Mouse (Mus musculus) kidney, adult 2 months (tissue): ENCODE data around the gene Dnajc15. TPM values are rescaled to one million over a fixed set of nuclear protein-coding genes. Genes with fewer than 3 reads are reported as not detected.
A peak's percentile ranks its signal among the peaks of the same experiment; 100 is the strongest.
"Not testable (repeated sequence)": the region's sequence is repeated elsewhere in the genome, so short reads cannot be mapped to it uniquely, and the experiment has no call there.

Experiments used
- DNase-seq: peaks from one replicate; pipeline ENCODE4 v3.0.0; 2021
- H3K27ac ChIP-seq: fragments of 200-500 bp; 2 replicates; pipeline ENCODE4 v1.5.1; 2012; ENCODE audit warnings: low read depth, low read length, control low read depth, inconsistent platforms; ENCODE audit not compliant: insufficient read depth
- H3K27me3 ChIP-seq: fragments of 200-500 bp; replicated peaks from 2 replicates; pipeline ENCODE4 v1.6.1; 2012; ENCODE audit warnings: mild to moderate bottlenecking, moderate library complexity, low read length, inconsistent platforms; ENCODE audit not compliant: control insufficient read depth, insufficient read depth
- H3K36me3 ChIP-seq: fragments of 200-500 bp; 2 replicates; pipeline ENCODE4 v1.6.1; 2012; ENCODE audit warnings: mild to moderate bottlenecking, moderate library complexity, low read length, inconsistent platforms; ENCODE audit not compliant: control insufficient read depth, insufficient read depth
- H3K4me1 ChIP-seq: fragments of 200-500 bp; 2 replicates; pipeline ENCODE4 v1.6.1; 2011; ENCODE audit warnings: low read length; ENCODE audit not compliant: control insufficient read depth, insufficient read depth
- H3K4me3 ChIP-seq: fragments of 200-500 bp; 2 replicates; pipeline ENCODE4 v1.5.1; 2011; ENCODE audit warnings: mild to moderate bottlenecking, low read depth, low read length, control low read depth; ENCODE audit not compliant: insufficient read depth
- CTCF ChIP-seq: fragments of 200-500 bp; conservative IDR thresholded peaks from 2 replicates; pipeline ENCODE4 v1.5.1; 2011; ENCODE audit warnings: low read depth, mild to moderate bottlenecking, control low read depth, low read length, moderate library complexity, mixed read lengths; ENCODE audit not compliant: insufficient read depth, insufficient read length
- POLR2A ChIP-seq: fragments of 200-500 bp; IDR thresholded peaks from one replicate; pipeline ENCODE4 v1.6.1; 2011; ENCODE audit warnings: low read depth, low read length, control low read depth
- WGBS: fragments of 180-500 bp; shearing (Covaris S2); methylation state at CpG from one replicate; pipeline ENCODE4 v1.1.7; 2018; 5-methylcytosine and 5-hydroxymethylcytosine counted together
- polyA plus RNA-seq: library from polyadenylated mRNA; depleted of rRNA; stranded (reverse); fragments of >200 nt; gene quantifications from 2 replicates; pipeline ENCODE4 v1.2.3, GENCODE M21; 2012

The Dnajc15 gene
- polyA plus RNA-seq, 1 experiment, result 20.5 TPM

DNA sequence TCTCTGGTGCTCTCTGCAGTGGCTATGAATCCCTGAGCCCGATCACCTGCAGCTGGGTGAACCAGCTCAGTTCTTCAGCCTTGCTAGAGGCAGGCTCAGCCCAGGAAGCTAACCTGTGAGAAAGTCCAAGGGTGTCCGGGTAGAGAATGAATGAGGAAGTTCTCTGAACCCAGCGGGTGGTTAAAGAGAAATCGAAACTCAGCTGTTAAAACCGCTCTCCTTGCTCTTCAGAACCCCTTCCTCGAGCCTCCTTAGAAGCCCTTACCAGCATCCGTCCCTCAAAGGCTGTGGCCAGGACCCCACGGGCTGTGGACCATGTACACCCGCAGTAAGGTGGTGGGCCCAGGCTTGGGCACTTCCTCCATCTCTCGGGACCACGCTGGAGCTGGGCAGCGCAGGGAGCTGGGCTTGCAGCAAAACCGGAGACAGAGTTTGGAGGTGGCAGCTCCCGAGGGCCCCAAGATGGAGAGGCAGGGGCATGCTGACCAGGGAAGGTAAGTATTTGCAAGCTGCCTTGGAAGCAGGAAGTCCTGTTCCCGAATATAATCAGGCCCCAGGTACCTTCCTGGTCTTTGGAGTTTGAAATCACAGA lies 29.3 kb upstream of the Dnajc15 start, which contains the start of gene Epsti1:
TSS of gene Epsti1 (plus strand) at position 69 of the 592 bp plus-strand sequence.
- DNase-seq, result peak; percentile 35

DNA sequence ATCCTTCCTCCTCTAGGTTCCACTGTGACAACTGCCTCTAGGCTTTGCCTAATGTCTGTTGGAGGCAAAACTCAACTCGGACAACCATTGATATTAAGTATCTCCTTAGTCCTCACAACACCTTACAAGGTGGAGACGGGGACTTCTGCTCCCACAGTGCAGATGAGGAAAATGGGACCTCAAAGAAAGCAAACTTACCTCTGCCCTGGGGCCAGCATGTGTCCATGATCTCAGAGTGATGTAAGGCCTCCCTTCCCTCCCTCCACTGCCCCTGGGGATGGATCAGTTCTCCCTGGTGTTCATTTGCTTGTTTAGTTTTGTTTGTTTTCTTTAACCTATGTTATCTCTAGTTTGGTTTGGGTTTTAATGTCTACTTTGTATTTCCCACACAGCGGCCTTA lies 27.6 kb upstream of the Dnajc15 start:
- H3K27me3 ChIP-seq, result no peaks in the 10 kb centered on the region
- H3K4me1 ChIP-seq, result no peaks in the 10 kb centered on the region
- no peak overlapping the region for H3K27ac ChIP-seq
- H3K4me3 ChIP-seq, result no peak overlapping the region
- no peaks in the 10 kb centered on the region for H3K36me3 ChIP-seq
- TF ChIP-seq POLR2A, result no peak
- no peak for TF ChIP-seq CTCF
- no peak for DNase-seq
- 97% methylated on average over 3 of the region's 3 CpGs for WGBS

More for the DNA sequence above, 29.3 kb upstream of the Dnajc15 start, which contains the start of gene Epsti1:
- 47% methylated on average over 15 of the region's 15 CpGs for WGBS
- H3K27ac ChIP-seq, result peak within 1 kb of the TSS; percentile 39; the same call in 1 of the 2 replicates
- H3K4me3 ChIP-seq, result peak within 1 kb of the TSS; percentile 60
- H3K4me1 ChIP-seq, result no peaks in the 10 kb centered on the region
- H3K27me3 ChIP-seq, result no peaks in the 10 kb centered on the region
- TF ChIP-seq POLR2A, result no peak
- no peak for TF ChIP-seq CTCF
- H3K36me3 ChIP-seq, result no peaks in the 10 kb centered on the region

DNA sequence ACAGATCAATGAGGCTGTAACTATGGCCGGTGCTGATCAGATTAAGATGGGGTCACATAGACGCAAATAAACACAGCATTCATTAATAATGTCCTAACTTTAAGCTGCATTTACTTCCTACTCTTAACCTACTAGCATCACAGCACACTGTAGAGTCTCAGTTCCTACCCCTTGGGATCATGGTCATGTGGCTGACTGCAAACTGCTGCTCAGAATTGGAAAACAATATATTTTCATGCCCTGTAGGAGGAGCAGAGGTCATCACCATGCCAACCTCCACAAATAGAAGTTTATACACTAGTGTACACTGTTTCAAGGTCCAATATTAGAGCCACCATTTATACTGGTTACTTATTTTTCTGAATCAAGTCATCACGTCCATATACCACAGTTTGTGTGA lies 21.0 kb upstream of the Dnajc15 start:
- Histone ChIP-seq H3K27me3 (no peaks in the 10 kb centered on the region), H3K36me3 (no peaks in the 10 kb centered on the region), H3K4me3 (no peak overlapping the region), H3K4me1 (no peaks in the 10 kb centered on the region), H3K27ac (no peak overlapping the region)
- no peak for TF ChIP-seq CTCF
- no peak for TF ChIP-seq POLR2A
- no peak for DNase-seq
- WGBS, result 81% methylated on average over 3 of the region's 3 CpGs

DNA sequence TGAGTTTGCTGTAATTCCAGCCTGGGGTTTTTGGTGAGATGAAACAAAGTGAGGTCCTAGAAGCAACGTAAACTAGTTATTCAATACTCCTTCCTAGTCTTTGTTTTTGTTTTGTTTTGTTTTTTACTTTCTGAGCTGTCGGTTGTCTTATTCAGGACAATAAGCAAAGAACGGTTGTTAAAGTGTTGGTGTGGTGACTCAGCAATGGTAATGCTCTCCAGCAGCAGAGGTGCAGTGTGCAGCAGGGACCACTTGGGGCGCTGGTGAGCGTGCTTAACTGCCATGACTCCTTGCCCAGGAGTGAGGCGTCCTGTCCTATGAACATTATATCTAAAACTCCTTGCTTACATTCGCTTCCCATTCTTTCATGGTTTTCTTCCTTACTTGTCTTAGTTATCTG lies 15.0 kb upstream of the Dnajc15 start:
- TF ChIP-seq CTCF, result no peak
- TF ChIP-seq POLR2A, result no peak
- Histone ChIP-seq H3K36me3 (no peaks in the 10 kb centered on the region), H3K27me3 (no peaks in the 10 kb centered on the region), H3K27ac (no peak overlapping the region), H3K4me1 (no peaks in the 10 kb centered on the region), H3K4me3 (no peak overlapping the region)
- DNase-seq, result no peak
- 88% methylated on average over 7 of the region's 7 CpGs for WGBS

DNA sequence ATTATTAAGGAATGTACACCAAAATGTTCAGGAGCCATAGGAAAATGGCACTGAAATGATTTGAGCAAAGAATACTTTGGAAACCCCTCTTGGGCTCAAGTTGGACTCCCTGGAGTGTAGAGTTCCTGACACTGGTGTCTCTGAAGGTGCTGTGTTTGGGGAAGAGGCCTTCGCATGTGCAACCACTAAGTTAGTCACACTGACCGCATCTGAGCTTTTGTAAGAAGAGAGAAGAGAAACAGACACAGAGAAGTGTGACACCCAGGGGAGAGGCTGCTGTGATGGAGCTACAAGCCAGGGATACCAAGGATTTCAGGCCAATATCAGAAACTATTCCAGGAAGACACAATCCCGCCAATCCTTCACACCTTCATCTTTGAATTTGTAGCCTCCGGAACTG lies 12.0 kb upstream of the Dnajc15 start:
- TF ChIP-seq CTCF (no peak), POLR2A (no peak)
- Histone ChIP-seq H3K27ac (no peak overlapping the region), H3K4me1 (no peaks in the 10 kb centered on the region), H3K36me3 (no peaks in the 10 kb centered on the region), H3K4me3 (no peak overlapping the region), H3K27me3 (no peaks in the 10 kb centered on the region)
- WGBS, result 92% methylated on average over 4 of the region's 4 CpGs
- no peak for DNase-seq

DNA sequence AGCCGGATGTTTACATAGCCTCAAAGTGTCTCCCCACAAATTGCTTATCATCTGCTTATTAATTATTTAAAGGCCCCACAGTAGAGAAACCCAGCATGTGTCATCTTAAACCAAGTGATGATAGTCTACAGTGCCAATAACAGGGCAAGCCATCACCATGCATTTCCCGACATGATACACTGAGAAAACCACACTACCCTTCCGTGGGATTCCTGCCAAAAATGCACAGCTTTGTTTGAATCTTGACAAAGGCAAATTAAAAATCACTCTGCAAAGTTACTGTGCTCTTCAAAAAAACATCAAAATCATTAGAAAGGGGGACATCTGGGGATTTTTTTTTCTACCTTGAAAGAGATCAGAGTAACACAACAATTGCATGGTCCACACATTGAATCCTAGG lies 11.5 kb upstream of the Dnajc15 start:
- no peak for TF ChIP-seq POLR2A
- TF ChIP-seq CTCF, result no peak
- Histone ChIP-seq H3K27me3 (no peaks in the 10 kb centered on the region), H3K4me3 (no peak overlapping the region), H3K36me3 (no peaks in the 10 kb centered on the region), H3K27ac (no peak overlapping the region), H3K4me1 (no peaks in the 10 kb centered on the region)
- DNase-seq, result no peak
- 82% methylated on average over 3 of the region's 3 CpGs for WGBS

DNA sequence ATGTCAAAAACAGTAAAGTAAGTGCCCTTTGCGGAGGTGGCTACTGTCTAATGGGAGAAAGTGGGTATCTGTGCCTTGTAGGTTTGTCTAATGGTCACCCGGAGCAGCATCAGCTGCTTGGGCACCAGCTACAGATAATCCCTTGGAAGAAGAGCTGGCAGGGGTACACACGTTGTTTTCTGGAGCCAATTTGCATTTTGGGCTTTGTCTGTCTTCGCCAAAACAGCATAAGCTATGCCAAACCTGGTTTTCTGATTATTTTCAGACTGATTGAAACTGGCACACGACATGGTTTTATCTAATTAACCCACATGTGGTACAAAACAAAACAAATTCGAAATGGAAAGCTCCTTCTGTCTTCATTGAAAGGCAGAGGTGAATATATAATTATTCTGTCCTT lies 7.7 kb upstream of the Dnajc15 start:
- TF ChIP-seq CTCF (no peak), POLR2A (no peak)
- Histone ChIP-seq H3K27ac (no peak overlapping the region), H3K27me3 (no peaks in the 10 kb centered on the region), H3K4me1 (no peaks in the 10 kb centered on the region), H3K4me3 (no peak overlapping the region), H3K36me3 (no peaks in the 10 kb centered on the region)
- WGBS, result 84% methylated on average over 6 of the region's 6 CpGs
- no peak for DNase-seq

DNA sequence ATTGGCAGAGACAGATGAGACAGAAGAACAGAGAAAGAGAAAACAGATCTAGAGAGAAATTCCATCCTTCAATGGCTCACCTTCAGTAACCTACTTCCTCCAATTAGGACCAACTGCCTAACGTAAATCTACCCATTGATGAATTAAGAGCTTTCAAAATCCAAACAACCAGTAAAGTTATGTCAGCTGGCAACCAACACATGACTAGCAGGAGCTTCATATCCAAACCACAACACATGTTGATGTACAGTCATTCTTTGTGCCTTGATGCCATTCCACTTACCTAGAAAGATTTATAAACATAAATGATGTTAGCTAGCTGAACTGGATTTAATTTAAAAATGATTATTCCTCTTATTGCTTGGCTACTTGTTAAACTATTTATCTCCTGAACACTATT lies 7.1 kb upstream of the Dnajc15 start:
- no peak overlapping the region for H3K27ac ChIP-seq
- no peak overlapping the region for H3K4me3 ChIP-seq
- no peak for TF ChIP-seq CTCF
- no peak for TF ChIP-seq POLR2A
- no peaks in the 10 kb centered on the region for H3K4me1 ChIP-seq
- no peak for DNase-seq
- 89% methylated on average over 1 of the region's 1 CpGs for WGBS
- no peaks in the 10 kb centered on the region; the same call in 1 of the 2 replicates for H3K27me3 ChIP-seq
- H3K36me3 ChIP-seq, result no peaks in the 10 kb centered on the region

DNA sequence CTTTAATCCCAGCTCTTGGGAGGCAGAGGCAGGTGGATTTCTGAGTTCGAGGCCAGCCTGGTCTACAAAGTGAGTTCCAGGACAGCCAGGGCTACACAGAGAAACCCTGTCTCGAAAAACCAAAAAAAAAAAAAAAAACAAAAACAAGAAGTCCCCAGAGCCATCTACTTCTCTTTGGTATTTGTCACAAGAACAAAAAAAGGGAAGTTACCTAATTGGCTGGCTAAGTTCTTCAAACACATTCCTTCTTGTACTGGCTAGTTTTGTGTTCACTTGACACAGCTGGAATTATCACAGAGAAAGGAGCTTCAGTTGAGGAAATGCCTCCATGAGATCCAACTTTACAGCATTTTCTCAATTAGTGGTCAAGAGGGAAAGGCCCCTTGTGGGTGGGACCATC lies 3.0 kb upstream of the Dnajc15 start:
- not testable (repeated sequence) for H3K27ac ChIP-seq, H3K4me1 ChIP-seq, H3K4me3 ChIP-seq, DNase-seq, H3K27me3 ChIP-seq, H3K36me3 ChIP-seq
- WGBS, result 68% methylated on average over 2 of the region's 2 CpGs
